Mouse (Mus musculus): ENCODE measurements at regions not wholly inside any gene's neighbourhood (a gene's known extent, or its start where the extent isn't known, plus 50 kb on each side); places are given as distances from the start of the nearest gene placed in this dataset.

DNA sequence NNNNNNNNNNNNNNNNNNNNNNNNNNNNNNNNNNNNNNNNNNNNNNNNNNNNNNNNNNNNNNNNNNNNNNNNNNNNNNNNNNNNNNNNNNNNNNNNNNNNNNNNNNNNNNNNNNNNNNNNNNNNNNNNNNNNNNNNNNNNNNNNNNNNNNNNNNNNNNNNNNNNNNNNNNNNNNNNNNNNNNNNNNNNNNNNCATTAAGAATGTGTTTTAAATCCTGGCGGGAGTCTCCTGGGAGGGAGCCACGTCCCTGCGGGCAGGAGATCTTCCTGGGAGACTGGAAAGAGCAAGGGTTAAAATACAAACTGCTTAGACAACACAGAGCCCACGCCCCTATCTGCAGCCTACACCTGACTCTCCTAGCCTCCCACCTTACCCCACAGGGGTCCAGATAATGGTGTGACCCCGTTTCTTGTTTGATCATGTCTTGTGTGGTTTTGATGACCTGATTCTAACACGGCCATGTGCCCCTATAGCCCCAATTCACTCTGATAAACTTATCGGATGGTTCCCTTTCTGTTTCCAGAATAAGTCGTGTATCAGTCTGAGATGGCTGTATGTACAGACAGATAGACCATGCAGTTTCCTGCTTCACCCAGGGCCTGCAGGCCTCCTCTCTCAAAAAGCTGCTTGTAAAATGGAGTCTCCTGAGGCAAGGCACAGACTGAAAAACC, 160.8 kb downstream of the Rpl14 start:
- no peak for DNase-seq (ENCODE audit: low spot score)

- DNase-seq (ENCODE audit: low spot score): no peak
These were observed 161.5 kb downstream of the Rpl14 start for GRCm38 (mm10) chr9:120732650-120733293.

- DNase-seq (ENCODE audit: low spot score): peak; percentile 57
These were observed 162.6 kb downstream of the Rpl14 start for GRCm38 (mm10) chr9:120733681-120734465.

DNA sequence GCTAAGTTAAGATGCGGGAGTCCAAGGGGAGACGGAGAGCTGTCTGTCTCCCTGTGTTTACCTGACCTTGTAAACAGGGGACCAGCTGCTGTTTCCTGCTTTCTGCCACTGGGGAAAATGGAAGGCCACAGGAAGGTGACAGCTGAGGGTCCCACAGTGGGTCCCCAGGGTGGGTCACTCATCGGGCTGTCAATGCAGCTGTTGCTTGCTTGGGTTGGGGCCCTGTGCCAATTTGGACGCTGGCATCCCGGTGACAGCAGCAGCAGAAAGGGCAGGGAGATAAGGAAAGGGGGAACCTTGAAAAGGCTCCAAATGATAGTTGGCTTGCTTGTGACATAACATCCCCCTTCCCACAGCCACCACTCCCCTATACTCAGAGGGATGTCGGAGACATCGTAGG, 164.0 kb downstream of the Rpl14 start:
- DNase-seq (ENCODE audit: low spot score): no peak

GRCm38 (mm10) chr9:120737956-120738355, 166.7 kb downstream of the Rpl14 start:
- peak; percentile 23 for DNase-seq (ENCODE audit: low spot score)

DNA sequence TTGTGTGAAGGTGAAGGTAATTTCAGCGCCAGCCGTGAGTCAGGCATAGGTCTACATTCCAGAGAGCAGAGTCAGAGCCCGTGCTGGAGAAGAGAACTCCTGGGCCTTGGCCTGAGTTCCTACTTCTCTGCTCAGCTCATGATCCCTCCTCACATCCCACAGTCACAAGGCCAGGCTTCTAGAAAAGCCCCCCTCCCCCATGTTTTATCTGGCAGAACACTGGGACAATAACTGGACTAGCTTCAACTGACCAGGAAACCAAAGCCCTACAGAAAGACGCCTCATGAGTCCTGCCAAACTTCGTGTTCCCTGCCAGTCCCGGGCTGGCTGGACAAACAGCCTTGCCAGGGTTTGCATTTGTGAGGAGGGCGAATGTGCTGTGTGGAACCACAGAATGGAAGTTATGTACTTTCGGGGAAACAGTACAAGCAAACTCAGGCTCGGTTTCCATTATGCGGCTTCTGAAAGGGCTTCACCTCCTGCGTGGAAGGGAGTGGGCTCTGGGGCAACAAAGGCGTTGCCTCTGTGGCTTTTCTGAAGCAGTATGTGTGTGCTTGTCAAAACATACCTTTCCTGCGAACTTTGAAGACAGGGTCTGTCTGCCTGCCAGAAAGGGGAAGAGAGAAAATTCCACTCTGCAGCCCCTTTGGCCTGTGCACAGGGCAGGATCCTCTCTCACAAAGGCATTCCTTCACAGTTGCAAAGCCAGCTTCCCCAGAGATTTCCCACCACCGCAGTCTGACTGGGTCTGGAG, 168.1 kb downstream of the Rpl14 start:
- no peak for DNase-seq (ENCODE audit: low spot score)

- DNase-seq (ENCODE audit: low spot score): no peak
These were observed 168.8 kb downstream of the Rpl14 start for GRCm38 (mm10) chr9:120739953-120740524.

- no peak for DNase-seq (ENCODE audit: low spot score)
These were observed 170.3 kb downstream of the Rpl14 start for GRCm38 (mm10) chr9:120741521-120741920.

GRCm38 (mm10) chr9:120743455-120743854, 172.2 kb downstream of the Rpl14 start:
- no peak for DNase-seq (ENCODE audit: low spot score)

DNA sequence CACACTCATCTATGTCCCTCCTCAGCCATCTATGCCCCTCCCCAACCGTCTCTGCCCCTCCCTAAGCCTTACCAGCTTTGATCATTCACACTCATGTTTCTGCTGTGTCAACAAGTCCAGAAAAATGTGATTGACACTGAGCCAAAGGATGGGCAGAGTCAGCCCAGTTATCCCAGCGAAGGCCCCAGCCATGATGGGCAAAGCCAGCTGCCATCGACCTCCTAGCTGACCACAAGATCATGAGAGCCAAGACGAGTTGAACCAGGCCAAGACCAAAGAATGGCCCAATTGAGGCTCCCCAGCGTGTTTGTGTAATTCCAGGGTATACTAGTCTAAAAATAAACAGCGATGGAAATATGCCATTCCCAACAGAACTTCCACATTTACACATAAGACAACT, 174.4 kb downstream of the Rpl14 start:
- no peak for DNase-seq (ENCODE audit: low spot score)

DNA sequence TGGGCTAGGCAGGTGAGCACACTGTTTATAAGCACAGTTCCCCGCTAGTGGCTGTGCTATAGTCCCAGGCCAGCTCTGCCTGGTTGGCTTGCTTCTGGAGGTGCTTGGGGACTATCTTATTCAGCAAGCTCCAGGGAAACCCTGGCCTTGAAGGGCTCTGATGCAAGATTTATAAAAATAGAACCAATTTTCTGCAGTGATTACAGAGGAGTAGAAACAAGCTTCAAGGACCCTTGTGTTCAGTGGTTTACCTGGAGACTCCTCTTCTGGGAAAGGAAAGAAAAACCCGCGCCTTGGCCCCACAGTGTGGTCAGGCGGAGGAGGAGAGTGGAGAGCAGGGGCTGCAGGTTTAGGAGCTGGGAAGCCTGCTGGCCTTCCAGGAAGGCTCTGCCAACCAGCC, 178.2 kb upstream of the Ctnnb1 start:
- no peak for DNase-seq (ENCODE audit: low spot score)

DNA sequence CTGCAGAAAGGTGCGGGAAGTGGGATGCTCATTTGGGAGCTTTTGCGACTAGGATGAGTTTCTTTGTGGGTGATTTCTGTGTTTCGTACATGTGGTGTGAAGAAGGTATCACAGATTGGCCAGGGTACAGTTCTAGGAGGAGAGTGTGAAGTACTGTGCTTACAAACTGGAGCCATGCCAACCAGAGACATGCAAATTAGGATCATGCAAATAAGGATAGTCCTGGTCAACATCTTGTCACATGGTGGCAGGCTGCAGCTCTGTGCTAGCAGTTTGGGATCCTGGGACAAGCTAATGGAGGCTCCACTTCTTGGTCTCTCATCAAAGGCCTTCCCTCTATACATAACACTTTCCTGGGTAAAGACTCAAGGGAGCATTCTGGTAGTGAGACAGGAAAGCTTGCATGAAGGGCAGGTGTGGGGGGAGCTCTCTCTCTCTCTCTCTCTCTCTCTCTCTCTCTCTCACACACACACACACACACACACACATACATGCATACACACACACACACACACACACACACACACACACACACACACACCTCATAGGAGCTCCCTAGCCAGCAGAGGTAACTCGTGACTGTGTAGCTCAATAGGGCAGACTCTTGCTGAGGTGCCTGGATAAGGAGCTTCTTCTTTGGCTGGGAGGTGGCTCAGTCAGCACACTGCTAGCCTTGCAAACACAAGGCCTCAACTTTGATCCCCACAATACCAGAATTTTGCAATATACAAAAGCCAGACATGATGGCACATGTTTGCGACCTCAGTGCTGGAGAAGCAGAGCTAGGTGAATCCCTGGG, 177.1 kb upstream of the Ctnnb1 start:
- peak; percentile 43 for DNase-seq (ENCODE audit: low spot score)

- no peak for DNase-seq (ENCODE audit: low spot score)
These were observed 174.9 kb upstream of the Ctnnb1 start for GRCm38 (mm10) chr9:120754151-120754550.

DNA sequence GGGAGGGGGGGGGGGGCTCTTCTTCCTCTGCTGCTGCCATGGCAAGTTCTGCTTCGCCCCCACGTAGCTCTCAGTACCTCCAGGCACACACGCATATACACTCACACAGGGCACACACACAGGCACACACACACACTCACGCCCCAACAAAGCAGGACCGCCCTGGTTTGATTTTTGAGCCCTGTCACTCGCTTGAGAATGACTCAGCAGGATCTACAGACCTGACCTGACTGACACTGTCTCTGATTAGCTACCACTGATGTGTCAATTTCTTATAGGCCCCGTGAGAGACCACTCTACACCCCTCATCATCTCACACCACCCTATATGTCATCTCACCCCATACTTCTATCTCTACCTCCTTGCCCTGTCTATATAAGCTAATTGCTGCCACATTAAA, 173.5 kb upstream of the Ctnnb1 start:
- DNase-seq (ENCODE audit: low spot score): no peak

DNA sequence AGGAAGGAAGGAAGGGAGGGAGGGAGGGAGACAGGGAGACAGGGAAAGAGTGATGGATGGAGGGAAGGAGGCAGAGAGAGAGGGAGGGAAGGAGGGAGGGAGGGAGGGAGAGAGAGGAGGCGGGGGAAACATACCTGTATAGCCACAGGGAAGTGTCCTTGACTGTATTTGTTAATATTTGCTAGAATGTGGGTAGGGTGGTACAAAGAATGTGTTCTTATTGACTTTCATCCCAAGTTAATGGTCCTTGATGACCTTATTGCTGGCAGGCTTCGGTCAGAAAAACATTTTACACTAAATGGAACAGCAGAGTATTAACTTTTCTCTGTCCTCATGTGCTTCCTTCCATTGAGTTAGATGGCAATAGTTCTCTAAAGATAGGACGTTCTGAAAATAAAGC, 171.0 kb upstream of the Ctnnb1 start:
- DNase-seq (ENCODE audit: low spot score): no peak

DNA sequence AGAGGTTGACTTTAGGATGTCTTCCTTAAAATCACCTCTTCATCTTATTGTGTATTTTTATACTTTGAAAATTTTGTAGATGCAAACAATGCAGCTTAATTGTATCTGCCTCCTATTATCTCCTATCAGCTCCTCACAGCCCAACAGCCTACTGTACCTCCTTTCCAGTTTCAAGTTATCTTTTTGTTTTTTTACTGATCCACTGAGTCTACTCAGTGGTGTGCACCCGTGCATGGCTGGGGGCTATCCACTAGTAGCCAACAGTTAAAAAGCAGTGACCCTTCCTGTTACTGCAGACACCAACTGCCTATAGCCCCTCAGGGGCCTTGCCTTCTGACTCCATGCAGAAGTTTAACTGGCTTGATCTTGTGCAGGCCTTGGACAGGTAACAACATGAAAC, 170.4 kb upstream of the Ctnnb1 start:
- DNase-seq (ENCODE audit: low spot score): no peak

GRCm38 (mm10) chr9:120759771-120760170, 169.2 kb upstream of the Ctnnb1 start:
- no peak for DNase-seq (ENCODE audit: low spot score)

DNA sequence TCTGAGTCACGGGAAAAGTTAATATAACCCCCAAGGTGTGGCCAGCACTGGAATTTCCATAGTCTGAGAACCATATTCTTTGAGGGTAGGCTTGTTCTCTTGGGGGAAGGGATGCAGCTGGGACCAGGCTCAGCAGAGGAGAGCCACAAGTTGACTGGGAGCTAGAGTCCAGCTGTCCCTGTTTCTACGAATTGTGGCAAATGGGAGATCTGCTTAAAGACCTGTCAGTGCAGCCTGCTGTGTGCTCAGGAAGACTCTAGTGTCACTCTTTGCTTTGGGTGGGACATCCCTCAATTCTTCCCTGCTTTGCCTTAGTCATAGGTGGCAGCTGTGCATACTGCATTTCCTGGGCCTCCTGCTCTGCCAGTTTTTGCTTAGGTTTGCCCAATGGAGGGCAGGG, 165.2 kb upstream of the Ctnnb1 start:
- no peak for DNase-seq (ENCODE audit: low spot score)

DNA sequence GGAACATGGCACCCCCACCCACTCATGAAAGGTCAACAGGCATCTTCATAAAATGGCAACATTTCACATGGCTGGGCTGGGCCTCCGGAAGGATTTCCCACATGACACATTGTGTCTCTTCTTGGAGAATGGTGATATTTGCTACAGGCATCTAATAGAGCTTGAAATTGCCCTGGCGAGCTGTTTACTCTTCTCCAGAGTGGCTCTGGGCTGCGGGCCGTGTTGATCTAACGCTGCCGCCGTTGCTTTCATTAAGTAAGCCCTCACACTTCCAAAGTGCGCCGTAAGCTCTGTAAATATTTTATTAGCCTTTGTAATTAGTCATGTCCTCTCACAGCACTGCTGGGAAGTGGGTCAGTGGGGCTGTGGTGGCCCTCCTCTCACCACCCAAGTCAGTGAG, 164.4 kb upstream of the Ctnnb1 start:
- no peak for DNase-seq (ENCODE audit: low spot score)

GRCm38 (mm10) chr9:120765292-120765691, 163.7 kb upstream of the Ctnnb1 start:
- DNase-seq (ENCODE audit: low spot score): no peak

DNA sequence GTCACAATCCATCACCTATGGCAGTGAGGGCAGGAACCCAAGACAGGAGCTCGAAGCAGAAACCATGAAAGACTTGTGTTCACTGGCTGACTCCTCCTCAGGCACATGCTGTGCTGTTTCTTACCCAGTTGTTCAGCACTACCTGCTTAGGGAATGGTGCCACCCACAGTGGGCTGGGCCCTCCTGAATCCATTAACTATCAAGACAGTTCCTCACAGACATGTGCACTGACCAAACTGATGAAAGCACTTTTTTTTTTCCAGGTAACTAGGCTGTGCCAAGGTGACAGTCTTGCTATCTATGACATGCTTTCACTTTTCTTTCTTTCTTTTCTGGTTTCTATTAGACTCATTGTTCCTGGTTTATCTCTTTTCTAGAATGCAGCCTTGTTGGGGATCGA, 162.1 kb upstream of the Ctnnb1 start:
- no peak for DNase-seq (ENCODE audit: low spot score)

Measured in MN1 (cell line).